In genomic region chr3:63977895-63978294, GRCm38 (mm10) we compare ENCODE assay signal across 12 mouse cellular contexts. TPM values are rescaled to one million over a fixed set of nuclear protein-coding genes. Genes with fewer than 3 reads are reported as not detected.
A peak's percentile ranks its signal among the peaks of the same experiment; 100 is the strongest.
DNase-seq lines count a peak whose midpoint lies in the region; ATAC-seq and TF ChIP-seq lines count a peak whose summit lies in the region.
"Had no signal": no experiment of that assay in that cellular context is flagged by ENCODE, and none has a peak within 500 bp of the region (broad histone marks: within the 10 kb centered on the region; RNA-seq: fewer than 3 reads in every experiment).

No protein-coding gene starts in this region.

- no peak for TF ChIP-seq CTCF in intestine, postnatal 0 days (IDR thresholded peaks at IDR 0.05; ENCODE audit: low read depth)

- WGBS in intestine, embryonic 15.5 days, result 67% methylated on average over 4 of the region's 4 CpGs
- WGBS in intestine, postnatal 0 days, result 75% methylated on average over 4 of the region's 4 CpGs
- WGBS in forebrain, embryonic 15.5 days, result 74% methylated on average over 4 of the region's 4 CpGs
- WGBS in midbrain, embryonic 13.5 days, result 72% methylated on average over 4 of the region's 4 CpGs
- 73% methylated on average over 4 of the region's 4 CpGs for WGBS in heart, embryonic 11.5 days (ENCODE audit: insufficient replicate concordance)

- H3K36me3 ChIP-seq in intestine, embryonic 15.5 days, result 0 out of 2 replicates have a peak, but pooled peaks cover 9% of the 10 kb centered on the region
- peaks cover 17% of the 10 kb centered on the region for H3K36me3 ChIP-seq in intestine, postnatal 0 days (ENCODE audit: control insufficient read depth, insufficient read depth)
- H3K36me3 ChIP-seq in forebrain, embryonic 15.5 days, result peaks cover 17% of the 10 kb centered on the region; the same call in 1 of the 2 replicates
- H3K36me3 ChIP-seq in midbrain, embryonic 13.5 days, result peaks cover 21% of the 10 kb centered on the region
- 0 out of 2 replicates have a peak, but pooled peaks cover 6% of the 10 kb centered on the region for H3K36me3 ChIP-seq in heart, embryonic 11.5 days (ENCODE audit: control insufficient read depth, insufficient read depth, low read length)

- 0 out of 2 replicates have a peak overlapping the region, but pooled peaks have one; percentile 72 for H3K4me2 ChIP-seq in intestine, embryonic 15.5 days (replicated peaks)
- H3K4me2 ChIP-seq in intestine, postnatal 0 days (replicated peaks; ENCODE audit: low read depth), result no peak overlapping the region
- peak overlapping the region; percentile 57 for H3K4me2 ChIP-seq in forebrain, embryonic 15.5 days (replicated peaks)
- H3K4me2 ChIP-seq in midbrain, embryonic 13.5 days (replicated peaks), result peak overlapping the region; percentile 67; the same call in 1 of the 2 replicates
- no peak overlapping the region for H3K4me2 ChIP-seq in heart, embryonic 11.5 days

- H3K9me3 ChIP-seq in intestine, embryonic 15.5 days, result no peaks in the 10 kb centered on the region
- H3K9me3 ChIP-seq in intestine, postnatal 0 days (ENCODE audit: control insufficient read depth), result no peaks in the 10 kb centered on the region
- no peaks in the 10 kb centered on the region for H3K9me3 ChIP-seq in forebrain, embryonic 15.5 days
- no peaks in the 10 kb centered on the region for H3K9me3 ChIP-seq in midbrain, embryonic 13.5 days
- no peaks in the 10 kb centered on the region for H3K9me3 ChIP-seq in heart, embryonic 11.5 days (replicated peaks; ENCODE audit: control insufficient read depth, low read length)

- H3K27me3 ChIP-seq in intestine, embryonic 15.5 days (replicated peaks), result no peaks in the 10 kb centered on the region
- no peaks in the 10 kb centered on the region for H3K27me3 ChIP-seq in intestine, postnatal 0 days (replicated peaks; ENCODE audit: control insufficient read depth, insufficient read depth, low read length)
- H3K27me3 ChIP-seq in forebrain, embryonic 15.5 days, result no peaks in the 10 kb centered on the region
- no peaks in the 10 kb centered on the region for H3K27me3 ChIP-seq in midbrain, embryonic 13.5 days
- no peaks in the 10 kb centered on the region for H3K27me3 ChIP-seq in heart, embryonic 11.5 days (ENCODE audit: control insufficient read depth, insufficient read depth, low read length)

- H3K4me1 ChIP-seq in intestine, embryonic 15.5 days (replicated peaks), result 0 out of 2 replicates have a peak, but pooled peaks cover 3% of the 10 kb centered on the region
- no peaks in the 10 kb centered on the region for H3K4me1 ChIP-seq in intestine, postnatal 0 days (replicated peaks; ENCODE audit: control insufficient read depth, insufficient read depth, low read length)
- peaks cover 6% of the 10 kb centered on the region for H3K4me1 ChIP-seq in brown adipose tissue, adult 24 weeks (ENCODE audit: control insufficient read depth, insufficient read depth, insufficient read length, low read length)
- H3K4me1 ChIP-seq in forebrain, embryonic 15.5 days, result peaks cover 27% of the 10 kb centered on the region
- peaks cover 24% of the 10 kb centered on the region for H3K4me1 ChIP-seq in midbrain, embryonic 13.5 days (replicated peaks)
- peaks cover 15% of the 10 kb centered on the region for H3K4me1 ChIP-seq in heart, embryonic 11.5 days (ENCODE audit: control insufficient read depth, insufficient read depth, low read length)

- no peak overlapping the region for H3K27ac ChIP-seq in intestine, embryonic 15.5 days
- no peak overlapping the region for H3K27ac ChIP-seq in intestine, postnatal 0 days (ENCODE audit: low read depth, low read length)
- H3K27ac ChIP-seq in brown adipose tissue, adult 24 weeks (replicated peaks; ENCODE audit: low read depth, low read length), result peak overlapping the region; percentile 24; the same call in 1 of the 2 replicates
- H3K27ac ChIP-seq in forebrain, embryonic 15.5 days (replicated peaks), result no peak overlapping the region
- no peak overlapping the region for H3K27ac ChIP-seq in midbrain, embryonic 13.5 days
- H3K27ac ChIP-seq in heart, embryonic 11.5 days (ENCODE audit: low read depth, low read length), result no peak overlapping the region

- DNase-seq in c-Kit-positive CD71-positive TER-119-positive erythroid progenitor cells, embryonic 14.5 days (ENCODE audit: low spot score), result no peak
- no peak for DNase-seq in cerebellum, postnatal 4 days (ENCODE audit: low spot score in 2 of 2)
- DNase-seq: adrenal gland, postnatal 14 days; cerebellum, adult 2 months; kidney, postnatal 4 days; lung, adult 18-20 months had no signal

- H3K4me3 ChIP-seq in intestine, embryonic 15.5 days (replicated peaks), result no peak overlapping the region
- H3K4me3 ChIP-seq in intestine, postnatal 0 days (ENCODE audit: low read depth, low read length), result no peak overlapping the region
- peak overlapping the region; percentile 19; the same call in 1 of the 2 replicates for H3K4me3 ChIP-seq in brown adipose tissue, adult 24 weeks (ENCODE audit: insufficient read depth, low read depth, low read length)
- no peak overlapping the region for H3K4me3 ChIP-seq in forebrain, embryonic 15.5 days
- 0 out of 2 replicates have a peak overlapping the region, but pooled peaks have one; percentile 91 for H3K4me3 ChIP-seq in midbrain, embryonic 13.5 days (replicated peaks)
- no peak overlapping the region for H3K4me3 ChIP-seq in heart, embryonic 11.5 days (ENCODE audit: low read depth, low read length)

- ATAC-seq in intestine, embryonic 15.5 days, result no peak
- ATAC-seq in intestine, postnatal 0 days, result no peak
- ATAC-seq in forebrain, embryonic 15.5 days (replicated peaks), result no peak
- ATAC-seq in midbrain, embryonic 13.5 days, result no peak
- no peak for ATAC-seq in heart, embryonic 11.5 days (replicated peaks; ENCODE audit: insufficient number of reproducible peaks, low FRiP score, low TSS enrichment)

- H3K9ac ChIP-seq in intestine, embryonic 15.5 days, result no peak overlapping the region
- no peak overlapping the region for H3K9ac ChIP-seq in intestine, postnatal 0 days (ENCODE audit: low read depth, low read length)
- H3K9ac ChIP-seq in forebrain, embryonic 15.5 days (replicated peaks), result no peak overlapping the region
- no peak overlapping the region for H3K9ac ChIP-seq in midbrain, embryonic 13.5 days (replicated peaks)
- no peak overlapping the region for H3K9ac ChIP-seq in heart, embryonic 11.5 days (ENCODE audit: low read depth, low read length)

RNA-seq across cellular contexts. Expression of gene Gmps, which starts 2.0 kb away (rescaled TPM):
- 37.3 and 42.6 TPM in 2 replicates for polyA plus RNA-seq in intestine, embryonic 15.5 days (2015; fragmentation: Nextera tagmentation; extraction: Ambion mirVana)
- polyA plus RNA-seq in intestine, postnatal 0 days (2015; fragmentation: Nextera tagmentation; extraction: Ambion mirVana), result 11.5 and 12.4 TPM in 2 replicates
- polyA plus RNA-seq in brown adipose tissue, adult 24 weeks (2012; ENCODE audit: insufficient read depth, insufficient read length, missing spikeins), result 20.2 and 20.5 TPM in 2 replicates
- polyA plus RNA-seq in forebrain, embryonic 15.5 days (2015; fragmentation: Nextera tagmentation; extraction: Ambion mirVana), result 46.3 and 48.6 TPM in 2 replicates
- polyA plus RNA-seq in midbrain, embryonic 13.5 days (2015; fragmentation: Nextera tagmentation; extraction: Ambion mirVana), result 50.3 and 53.9 TPM in 2 replicates
- 45.8 and 48.7 TPM in 2 replicates for polyA plus RNA-seq in heart, embryonic 11.5 days (2014; fragmentation: Nextera tagmentation; extraction: Ambion mirVana)

RNA-seq across cellular contexts. Expression of gene Slc33a1, which starts 13.3 kb away (rescaled TPM):
- polyA plus RNA-seq in intestine, embryonic 15.5 days (2015; fragmentation: Nextera tagmentation; extraction: Ambion mirVana), result 24.0 TPM in 2 replicates
- 22.4 and 25.2 TPM in 2 replicates for polyA plus RNA-seq in intestine, postnatal 0 days (2015; fragmentation: Nextera tagmentation; extraction: Ambion mirVana)
- polyA plus RNA-seq in brown adipose tissue, adult 24 weeks (2012; ENCODE audit: insufficient read depth, insufficient read length, missing spikeins), result 20.0 and 31.7 TPM in 2 replicates
- 17.8 and 18.4 TPM in 2 replicates for polyA plus RNA-seq in forebrain, embryonic 15.5 days (2015; fragmentation: Nextera tagmentation; extraction: Ambion mirVana)
- polyA plus RNA-seq in midbrain, embryonic 13.5 days (2015; fragmentation: Nextera tagmentation; extraction: Ambion mirVana), result 15.4 TPM in 2 replicates
- 10.2 and 10.4 TPM in 2 replicates for polyA plus RNA-seq in heart, embryonic 11.5 days (2014; fragmentation: Nextera tagmentation; extraction: Ambion mirVana)

RNA-seq across cellular contexts. Expression of gene E130311K13Rik, which starts 48.6 kb away (rescaled TPM):
- 5.0 and 6.1 TPM in 2 replicates for polyA plus RNA-seq in intestine, embryonic 15.5 days (2015; fragmentation: Nextera tagmentation; extraction: Ambion mirVana)
- 3.4 and 3.7 TPM in 2 replicates for polyA plus RNA-seq in intestine, postnatal 0 days (2015; fragmentation: Nextera tagmentation; extraction: Ambion mirVana)
- 13.0 and 13.4 TPM in 2 replicates for polyA plus RNA-seq in brown adipose tissue, adult 24 weeks (2012; ENCODE audit: insufficient read depth, insufficient read length, missing spikeins)
- 6.6 TPM in 2 replicates for polyA plus RNA-seq in forebrain, embryonic 15.5 days (2015; fragmentation: Nextera tagmentation; extraction: Ambion mirVana)
- 4.1 and 4.5 TPM in 2 replicates for polyA plus RNA-seq in midbrain, embryonic 13.5 days (2015; fragmentation: Nextera tagmentation; extraction: Ambion mirVana)
- 3.7 and 4.8 TPM in 2 replicates for polyA plus RNA-seq in heart, embryonic 11.5 days (2014; fragmentation: Nextera tagmentation; extraction: Ambion mirVana)

Comparison
In these comparisons a context has a peak if more than half of its experiments do, and no peak if none do; other contexts are left out.
1. H3K4me2 ChIP-seq: peak in intestine, embryonic 15.5 days (single experiment), forebrain, embryonic 15.5 days (single experiment) and midbrain, embryonic 13.5 days (single experiment); none in intestine, postnatal 0 days (single experiment) and heart, embryonic 11.5 days (single experiment).
2. H3K4me3 ChIP-seq: peak in brown adipose tissue, adult 24 weeks (single experiment) and midbrain, embryonic 13.5 days (single experiment); none in intestine, embryonic 15.5 days (single experiment), intestine, postnatal 0 days (single experiment), forebrain, embryonic 15.5 days (single experiment) and heart, embryonic 11.5 days (single experiment).